Mouse (Mus musculus) brain, adult 2 months (tissue): ENCODE results near the gene Gad1.
A peak's percentile ranks its signal among the peaks of the same experiment; 100 is the strongest.

ENCODE experiments used
- DNase-seq: peaks from one replicate; pipeline ENCODE4 v3.0.0; 2011; ENCODE audit warnings: low read depth, low spot score

Gene Gad1

GRCm38 (mm10) chr2:70552772-70553171, at the start of gene Gad1:
Gad1 (plus strand) TSS chr2:70553072.
- no peak for DNase-seq

- DNase-seq, result no peak
Observed at GRCm38 (mm10) chr2:70503436-70503835, 49.4 kb upstream of the Gad1 start.

GRCm38 (mm10) chr2:70505229-70505628, 47.6 kb upstream of the Gad1 start:
- DNase-seq, result no peak

GRCm38 (mm10) chr2:70505896-70506295, 47.0 kb upstream of the Gad1 start:
- DNase-seq, result no peak

GRCm38 (mm10) chr2:70506372-70506771, 46.5 kb upstream of the Gad1 start:
- DNase-seq, result no peak

GRCm38 (mm10) chr2:70508496-70508895, 44.4 kb upstream of the Gad1 start, which contains the start of gene Erich2:
Erich2 (plus strand) TSS chr2:70508819.
- peak; percentile 19 for DNase-seq

- DNase-seq, result peak; percentile 48
Observed at GRCm38 (mm10) chr2:70509021-70509632, 43.7 kb upstream of the Gad1 start.

- peak; percentile 56 for DNase-seq
Observed at GRCm38 (mm10) chr2:70538283-70538682, 14.6 kb upstream of the Gad1 start.

GRCm38 (mm10) chr2:70550671-70551070, 2.2 kb upstream of the Gad1 start:
- DNase-seq, result no peak

GRCm38 (mm10) chr2:70551446-70551845, 1.4 kb upstream of the Gad1 start:
- no peak for DNase-seq

- DNase-seq, result peak; percentile 55
Observed at GRCm38 (mm10) chr2:70552067-70552598, 739 bp upstream of the Gad1 start.

- no peak for DNase-seq
Observed at GRCm38 (mm10) chr2:70553826-70554225, 954 bp downstream of the Gad1 start.

- peak; percentile 94 for DNase-seq
Observed at GRCm38 (mm10) chr2:70558112-70558842, 5.4 kb downstream of the Gad1 start.

GRCm38 (mm10) chr2:70558843-70559451, 6.1 kb downstream of the Gad1 start:
- DNase-seq, result peak; percentile 29

GRCm38 (mm10) chr2:70559520-70559919, 6.6 kb downstream of the Gad1 start:
- DNase-seq, result peak; percentile 29

GRCm38 (mm10) chr2:70561077-70561795, 8.4 kb downstream of the Gad1 start:
- DNase-seq, result peak; percentile 80

GRCm38 (mm10) chr2:70562011-70562491, 9.2 kb downstream of the Gad1 start:
- peak; percentile 80 for DNase-seq

GRCm38 (mm10) chr2:70562611-70562980, 9.7 kb downstream of the Gad1 start:
- peak; percentile 15 for DNase-seq

- DNase-seq, result peak; percentile 37
Observed at GRCm38 (mm10) chr2:70562981-70563671, 10.3 kb downstream of the Gad1 start.

GRCm38 (mm10) chr2:70563721-70564645, 11.1 kb downstream of the Gad1 start:
- peak; percentile 83 for DNase-seq
